Mouse (Mus musculus): Measurements from ENCODE around the gene Zfp791.

DNA sequence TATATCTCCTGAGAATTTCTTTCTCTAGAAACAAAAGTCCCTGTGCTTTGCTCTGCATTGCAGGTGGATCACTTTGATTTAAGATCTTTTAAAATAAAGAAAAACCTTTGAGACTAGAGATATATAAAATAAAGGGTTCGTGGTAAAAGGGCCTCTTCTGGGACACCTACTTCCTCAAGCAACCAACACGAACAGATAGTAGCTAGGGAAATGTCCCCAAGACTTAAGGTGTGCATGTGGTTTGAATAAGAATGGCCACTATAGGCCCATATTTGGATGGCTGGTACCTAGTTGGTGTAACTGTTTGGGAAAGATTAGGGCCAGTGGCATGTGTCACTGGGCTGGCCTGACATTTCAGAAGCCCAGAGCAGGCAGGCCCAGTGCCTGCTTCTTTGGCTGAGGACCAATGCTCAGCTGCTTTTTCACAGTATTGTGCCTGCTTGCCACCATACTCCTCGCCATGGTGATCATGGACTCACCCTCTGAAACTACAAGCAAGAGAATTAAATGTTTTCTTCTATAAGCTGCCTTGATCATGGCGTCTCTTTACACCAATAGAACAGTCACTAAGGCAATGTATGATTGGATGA is 22.7 kb downstream of the Zfp791 start:
- no peak for TF ChIP-seq CTCF (IDR thresholded peaks at IDR 0.05; ENCODE audit: low read depth)
- TF ChIP-seq EP300 (IDR thresholded peaks at IDR 0.05; ENCODE audit: low read depth) = no peak

All from heart, postnatal 0 days (tissue).